Mouse (Mus musculus) neural tube, embryonic 14.5 days (tissue): ENCODE data around the gene Cldn13. TPM values are rescaled to one million over a fixed set of nuclear protein-coding genes. Genes with fewer than 3 reads are reported as not detected.

Experiments used
- ATAC-seq: fragments of 200-750 bp; cut with Nextera tagmentation; 2 replicates; pipeline ENCODE4 v1.8.0; 2017; ENCODE audit warnings: low read depth, mild to moderate bottlenecking, moderate TSS enrichment, moderate library complexity
- H3K27ac ChIP-seq: fragments of 300-500 bp; sonication (generic); 2 replicates; pipeline ENCODE4 v1.5.1; 2014; ENCODE audit warnings: low read depth, mild to moderate bottlenecking, control low read depth, low read length, moderate library complexity, mixed read lengths
- H3K27me3 ChIP-seq: fragments of 300-500 bp; sonication (generic); 2 replicates; pipeline ENCODE4 v1.6.1; 2014; ENCODE audit warnings: low read length; ENCODE audit not compliant: control insufficient read depth, insufficient read depth
- H3K36me3 ChIP-seq: fragments of 300-500 bp; sonication (generic); 2 replicates; pipeline ENCODE4 v1.6.1; 2014; ENCODE audit warnings: low read length, mixed read lengths; ENCODE audit not compliant: control insufficient read depth, insufficient read depth
- H3K4me1 ChIP-seq: fragments of 300-500 bp; sonication (generic); 2 replicates; pipeline ENCODE4 v1.6.1; 2014; ENCODE audit warnings: low read length; ENCODE audit not compliant: control insufficient read depth, insufficient read depth
- H3K4me2 ChIP-seq: fragments of 300-500 bp; sonication (generic); 2 replicates; pipeline ENCODE4 v1.6.1; 2014; ENCODE audit warnings: mild to moderate bottlenecking, low read depth, low read length, control low read depth
- H3K4me3 ChIP-seq: fragments of 300-500 bp; sonication (generic); 2 replicates; pipeline ENCODE4 v1.5.1; 2014; ENCODE audit warnings: low read depth, low read length, control low read depth, mixed read lengths
- H3K9ac ChIP-seq: fragments of 300-500 bp; sonication (generic); replicated peaks from 2 replicates; pipeline ENCODE4 v1.6.1; 2014; ENCODE audit warnings: low read depth, mild to moderate bottlenecking, control low read depth, low read length, mixed read lengths
- H3K9me3 ChIP-seq: fragments of 300-500 bp; sonication (generic); 2 replicates; pipeline ENCODE4 v1.6.1; 2016; ENCODE audit warnings: low read length; ENCODE audit not compliant: control insufficient read depth
- WGBS: fragments of 180-500 bp; shearing (Covaris S2); extraction: QIAGEN DNeasy Blood & Tissue Kit; methylation state at CpG from one replicate; pipeline ENCODE4 v1.1.7; 2014; 5-methylcytosine and 5-hydroxymethylcytosine counted together
- polyA plus RNA-seq: library from polyadenylated mRNA; unstranded; fragments of >200 nt; fragmentation: Nextera tagmentation; extraction: Ambion mirVana; gene quantifications from 2 replicates; pipeline ENCODE4 v1.2.1, GENCODE M21; 2014

The Cldn13 gene
- polyA plus RNA-seq, 1 experiment from 2014 or later = 0.32 TPM

DNA sequence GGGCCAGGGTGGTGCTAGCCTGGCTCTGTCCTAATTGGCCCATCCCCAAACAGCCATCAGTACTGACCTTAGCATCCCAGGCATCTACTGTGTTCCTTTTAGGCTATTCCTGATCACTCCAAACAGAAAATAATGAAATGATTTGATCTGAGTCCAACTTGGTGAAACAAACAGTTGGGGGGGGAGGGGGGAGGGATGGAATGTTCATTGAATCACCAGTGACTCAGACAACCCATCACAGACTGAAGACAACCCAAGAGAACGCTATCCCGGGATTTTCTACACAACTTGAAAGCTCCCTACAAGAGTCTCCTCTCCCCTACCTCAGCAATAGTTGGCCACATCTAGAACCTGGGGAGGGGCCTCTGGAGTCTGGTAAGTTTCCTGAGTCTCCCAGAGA, 3.4 kb downstream of the Cldn13 start:
- Histone ChIP-seq H3K36me3 (no peaks in the 10 kb centered on the region), H3K4me1 (no peaks in the 10 kb centered on the region), H3K9me3 (no peaks in the 10 kb centered on the region), H3K27ac (no peak overlapping the region), H3K4me2 (no peak overlapping the region), H3K9ac (no peak overlapping the region), H3K27me3 (no peaks in the 10 kb centered on the region), H3K4me3 (no peak overlapping the region)
- no peak for ATAC-seq
- WGBS = 92% methylated on average over 2 of the region's 2 CpGs

DNA sequence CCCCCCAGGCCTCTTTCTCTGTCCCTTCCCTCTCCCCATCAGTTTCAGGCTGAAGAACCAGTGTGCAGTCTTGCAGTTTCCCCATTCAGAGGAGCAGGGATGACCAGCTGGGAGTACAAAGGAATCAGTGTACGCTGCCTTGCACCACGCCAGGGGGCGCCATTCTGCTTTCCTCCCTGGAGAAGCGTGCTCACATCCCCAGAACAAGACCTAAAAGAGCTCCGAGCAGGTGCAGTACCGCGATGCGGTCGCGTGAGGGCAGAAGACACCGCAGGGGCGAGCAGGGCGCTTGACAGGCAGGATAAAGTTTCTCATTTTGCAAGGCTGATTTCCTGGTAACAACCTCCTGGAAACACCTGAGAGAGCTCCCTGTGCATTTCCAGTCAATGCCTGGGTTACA, 8.2 kb downstream of the Cldn13 start:
- Histone ChIP-seq H3K4me1 (no peaks in the 10 kb centered on the region), H3K9me3 (no peaks in the 10 kb centered on the region), H3K4me2 (no peak overlapping the region), H3K27me3 (no peaks in the 10 kb centered on the region), H3K4me3 (no peak overlapping the region), H3K9ac (no peak overlapping the region), H3K36me3 (no peaks in the 10 kb centered on the region), H3K27ac (no peak overlapping the region)
- WGBS = 2% methylated on average over 13 of the region's 13 CpGs
- ATAC-seq = peak; percentile 31; the same call in 1 of the 2 replicates

DNA sequence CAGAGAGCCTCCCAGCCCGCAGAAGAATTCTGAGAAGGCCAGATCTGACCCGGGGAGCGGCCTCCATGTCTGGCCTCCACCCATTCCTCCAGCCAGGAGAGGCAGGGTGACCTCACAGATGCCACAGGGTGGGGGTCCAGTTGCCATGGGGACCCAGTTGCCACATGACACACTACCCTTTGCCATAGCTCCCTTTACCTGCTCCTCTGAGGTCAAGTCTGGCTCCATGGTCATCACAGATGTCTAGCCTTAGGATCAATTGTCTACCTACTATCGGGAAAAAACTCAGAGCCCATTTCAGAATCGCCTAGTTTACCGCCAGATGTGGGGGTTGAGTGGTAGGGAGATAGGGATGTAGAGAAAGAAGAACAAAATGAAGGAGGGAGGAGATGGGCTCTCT, 8.7 kb downstream of the Cldn13 start, which contains the start of gene Tmem270:
Tmem270 (minus strand) TSS at position 101 of the 400 bp plus-strand sequence.
- Histone ChIP-seq H3K27me3 (no peaks in the 10 kb centered on the region), H3K9ac (no peak within 1 kb of the TSS), H3K4me2 (no peak within 1 kb of the TSS), H3K36me3 (no peaks in the 10 kb centered on the region), H3K4me3 (no peak within 1 kb of the TSS), H3K4me1 (no peaks in the 10 kb centered on the region), H3K27ac (no peak within 1 kb of the TSS), H3K9me3 (no peaks in the 10 kb centered on the region)
- WGBS = 83% methylated on average over 6 of the region's 6 CpGs
- no peak for ATAC-seq

DNA sequence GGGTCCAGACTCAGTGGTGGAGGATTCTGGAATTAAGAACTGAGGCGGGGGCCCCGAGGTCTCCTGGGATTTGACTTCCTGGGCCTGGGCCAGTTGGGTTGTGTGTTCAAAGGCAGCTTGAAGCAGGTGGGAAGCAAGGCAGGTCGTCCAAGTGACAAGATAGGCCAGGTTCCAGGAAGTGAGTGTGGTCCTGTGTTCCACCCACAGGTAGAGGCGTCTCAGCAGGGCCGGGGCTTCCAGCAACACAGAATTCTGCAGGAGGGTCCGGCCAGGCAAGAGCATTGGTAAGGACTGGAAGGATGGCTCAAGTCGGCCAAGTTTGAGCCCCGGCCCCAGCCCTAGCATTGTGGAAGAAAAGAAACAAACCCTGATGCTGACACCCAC, 13.7 kb downstream of the Cldn13 start:
- Histone ChIP-seq H3K36me3 (no peaks in the 10 kb centered on the region), H3K4me1 (no peaks in the 10 kb centered on the region), H3K9me3 (no peaks in the 10 kb centered on the region), H3K27ac (no peak overlapping the region), H3K27me3 (no peaks in the 10 kb centered on the region), H3K4me2 (no peak overlapping the region), H3K9ac (no peak overlapping the region), H3K4me3 (no peak overlapping the region)
- 72% methylated on average over 8 of the region's 8 CpGs for WGBS
- ATAC-seq = no peak

DNA sequence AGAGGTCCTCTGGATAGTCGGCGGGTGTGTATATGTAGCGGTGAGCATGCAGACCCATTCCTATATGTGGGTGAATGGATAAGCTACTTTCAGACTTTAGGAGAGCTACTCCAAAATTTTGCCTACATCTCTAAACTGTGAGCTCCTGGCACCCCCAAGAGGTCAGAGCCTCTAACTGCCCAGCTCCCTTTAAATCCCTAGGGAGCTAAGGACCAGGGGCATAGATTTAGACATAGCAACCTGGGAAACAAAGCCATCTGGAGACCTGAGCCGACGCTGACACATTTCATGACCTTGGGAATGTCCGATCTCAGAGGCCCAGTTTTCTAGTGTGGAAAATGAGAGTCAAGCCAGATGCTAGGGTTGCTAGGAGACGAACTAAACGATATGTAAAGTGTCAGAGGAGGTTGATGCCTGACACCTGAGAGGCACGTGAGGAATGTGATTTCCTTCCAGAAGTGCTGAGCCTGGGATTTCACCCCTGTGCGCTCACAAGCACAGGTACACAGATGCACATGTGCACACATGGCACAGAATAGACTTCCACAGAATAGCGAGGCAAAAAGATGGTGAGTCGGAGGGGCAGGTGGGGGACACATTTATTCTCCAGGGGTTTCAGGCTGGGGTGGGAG, 14.2 kb downstream of the Cldn13 start:
- Histone ChIP-seq H3K9ac (no peak overlapping the region), H3K4me1 (no peaks in the 10 kb centered on the region), H3K27ac (no peak overlapping the region), H3K9me3 (no peaks in the 10 kb centered on the region), H3K36me3 (no peaks in the 10 kb centered on the region), H3K4me3 (no peak overlapping the region), H3K27me3 (no peaks in the 10 kb centered on the region), H3K4me2 (no peak overlapping the region)
- no peak for ATAC-seq
- WGBS = 47% methylated on average over 12 of the region's 12 CpGs

DNA sequence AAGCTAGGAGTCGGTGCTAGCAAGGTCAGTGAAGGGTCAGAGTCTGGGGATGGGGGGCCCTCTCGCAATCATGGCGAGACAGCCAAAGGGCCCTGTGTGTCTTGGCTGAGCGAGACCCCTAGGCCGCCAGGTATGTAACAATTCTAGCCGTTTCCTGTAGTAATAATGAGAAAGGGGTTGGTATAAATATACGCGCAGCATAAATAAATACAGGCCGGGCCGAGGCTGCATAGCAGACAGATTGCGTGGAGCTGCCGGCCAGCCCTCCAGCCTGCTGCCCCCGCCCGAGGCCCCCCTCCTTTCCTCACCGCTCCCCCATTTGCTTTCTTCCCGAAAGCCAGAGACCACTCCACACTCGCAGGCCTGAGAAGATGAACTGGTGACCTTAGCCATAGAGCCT, 17.7 kb downstream of the Cldn13 start:
- no peak overlapping the region for H3K27ac ChIP-seq
- WGBS = 81% methylated on average over 17 of the region's 17 CpGs

DNA sequence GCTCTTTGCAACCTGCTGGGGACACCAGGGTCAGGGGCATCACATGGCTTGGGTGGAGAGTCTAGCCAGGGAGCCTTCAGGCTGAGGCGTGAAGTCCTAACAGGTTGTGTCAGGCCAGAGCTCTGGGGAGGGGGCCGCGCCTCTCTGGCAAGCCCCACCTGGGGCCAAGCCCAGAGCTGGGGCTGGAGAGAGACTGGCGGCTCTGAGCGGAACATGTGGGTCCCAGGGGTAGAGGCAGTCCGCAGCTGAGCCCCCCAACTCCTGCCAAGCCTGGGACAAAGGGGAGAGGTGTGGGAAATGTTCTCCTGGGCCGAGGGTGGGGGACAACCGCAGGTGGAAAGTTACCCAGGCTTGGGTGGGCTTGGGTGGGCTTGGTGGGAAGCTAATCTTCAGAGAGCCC, 18.4 kb downstream of the Cldn13 start:
- WGBS = 83% methylated on average over 8 of the region's 8 CpGs
- Histone ChIP-seq H3K9me3 (no peaks in the 10 kb centered on the region), H3K4me3 (no peak overlapping the region), H3K36me3 (no peaks in the 10 kb centered on the region), H3K4me1 (no peaks in the 10 kb centered on the region), H3K4me2 (no peak overlapping the region), H3K9ac (no peak overlapping the region), H3K27me3 (no peaks in the 10 kb centered on the region), H3K27ac (no peak overlapping the region)
- ATAC-seq = no peak

More for the DNA sequence above, 17.7 kb downstream of the Cldn13 start:
- Histone ChIP-seq H3K9me3 (no peaks in the 10 kb centered on the region), H3K4me3 (no peak overlapping the region), H3K9ac (no peak overlapping the region), H3K4me2 (no peak overlapping the region), H3K36me3 (no peaks in the 10 kb centered on the region), H3K27me3 (no peaks in the 10 kb centered on the region), H3K4me1 (no peaks in the 10 kb centered on the region)
- ATAC-seq = no peak

DNA sequence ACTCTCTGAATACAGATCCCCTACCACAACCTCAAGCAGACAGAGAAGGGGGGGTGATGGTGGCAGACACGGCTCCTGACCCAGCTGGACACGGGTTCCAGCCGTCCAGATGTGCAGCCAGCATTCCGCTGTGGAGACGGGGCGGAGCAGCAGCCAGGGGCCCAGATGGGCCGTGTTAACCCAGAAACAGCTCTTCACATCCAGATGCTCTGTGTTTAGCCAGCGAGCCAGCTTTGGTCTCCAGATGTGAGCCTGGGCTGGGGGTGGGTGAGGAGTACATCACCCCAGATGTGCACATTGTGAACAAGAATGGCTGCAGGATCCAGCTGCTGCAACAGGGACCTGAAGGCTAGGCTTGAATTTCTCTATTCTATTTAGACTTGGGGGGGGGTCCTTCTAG, 20.0 kb downstream of the Cldn13 start:
- ATAC-seq = no peak
- H3K27ac ChIP-seq = no peak overlapping the region
- 76% methylated on average over 8 of the region's 8 CpGs for WGBS
- no peaks in the 10 kb centered on the region for H3K27me3 ChIP-seq
- no peaks in the 10 kb centered on the region for H3K4me1 ChIP-seq
- H3K9ac ChIP-seq = no peak overlapping the region
- no peak overlapping the region for H3K4me3 ChIP-seq
- H3K9me3 ChIP-seq = no peaks in the 10 kb centered on the region
- H3K4me2 ChIP-seq = no peak overlapping the region
- no peaks in the 10 kb centered on the region for H3K36me3 ChIP-seq

DNA sequence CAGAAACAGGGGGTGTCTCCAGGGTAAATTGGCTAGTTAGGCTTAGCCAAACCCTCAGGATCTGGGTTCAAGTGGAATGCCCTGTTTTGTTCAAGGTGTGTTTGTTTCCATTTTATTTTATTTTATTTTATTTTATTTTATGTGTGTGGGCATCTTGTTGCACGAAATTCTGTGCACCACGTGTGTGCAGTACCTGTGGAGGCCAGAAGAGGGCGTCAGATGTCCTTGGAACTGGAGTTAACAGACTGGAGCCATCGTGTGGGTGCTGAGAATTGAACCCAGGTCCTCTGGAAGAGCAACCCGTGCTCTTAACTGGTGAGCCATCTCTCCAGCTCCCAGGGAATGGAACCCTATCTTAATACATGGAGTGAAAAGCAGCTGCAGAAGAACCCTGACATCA, 22.6 kb downstream of the Cldn13 start:
- no peak overlapping the region for H3K27ac ChIP-seq
- 79% methylated on average over 5 of the region's 5 CpGs for WGBS
- no peak overlapping the region for H3K9ac ChIP-seq
- ATAC-seq = no peak
- no peak overlapping the region for H3K4me2 ChIP-seq
- H3K36me3 ChIP-seq = no peaks in the 10 kb centered on the region
- no peaks in the 10 kb centered on the region for H3K4me1 ChIP-seq
- no peaks in the 10 kb centered on the region for H3K9me3 ChIP-seq
- no peak overlapping the region for H3K4me3 ChIP-seq
- H3K27me3 ChIP-seq = no peaks in the 10 kb centered on the region
